Mouse (Mus musculus) limb, embryonic 12.5 days (tissue): Measurements from ENCODE around the gene Garem2. TPM values are rescaled to one million over a fixed set of nuclear protein-coding genes. Genes with fewer than 3 reads are reported as not detected.

Source experiments
- ATAC-seq: fragments of 200-750 bp; cut with Nextera tagmentation; 2 replicates; pipeline ENCODE4 v1.8.0; 2017; ENCODE audit warnings: low read depth, moderate TSS enrichment; ENCODE audit not compliant: insufficient number of reproducible peaks, insufficient read depth, low FRiP score, low TSS enrichment
- H3K27ac ChIP-seq: fragments of 300-500 bp; sonication (generic); 2 replicates; pipeline ENCODE4 v1.5.1; 2016; ENCODE audit warnings: mild to moderate bottlenecking, moderate library complexity
- H3K27me3 ChIP-seq: fragments of 300-500 bp; sonication (generic); 2 replicates; pipeline ENCODE4 v1.6.1; 2016; ENCODE audit warnings: mild to moderate bottlenecking, moderate library complexity
- H3K36me3 ChIP-seq: fragments of 300-500 bp; sonication (generic); 2 replicates; pipeline ENCODE4 v1.6.1; 2016; ENCODE audit warnings: mild to moderate bottlenecking, moderate library complexity
- H3K4me1 ChIP-seq: fragments of 300-500 bp; sonication (generic); replicated peaks from 2 replicates; pipeline ENCODE4 v1.6.1; 2016
- H3K4me2 ChIP-seq: fragments of 300-500 bp; sonication (generic); 2 replicates; pipeline ENCODE4 v1.6.1; 2016; ENCODE audit warnings: mild to moderate bottlenecking, moderate library complexity
- H3K4me3 ChIP-seq: fragments of 300-500 bp; sonication (generic); replicated peaks from 2 replicates; pipeline ENCODE4 v1.5.1; 2016; ENCODE audit warnings: mild to moderate bottlenecking
- H3K9ac ChIP-seq: fragments of 300-500 bp; sonication (generic); replicated peaks from 2 replicates; pipeline ENCODE4 v1.6.1; 2016; ENCODE audit warnings: mild to moderate bottlenecking, moderate library complexity
- H3K9me3 ChIP-seq: fragments of 300-500 bp; sonication (generic); 2 replicates; pipeline ENCODE4 v1.6.1; 2016; ENCODE audit warnings: mild to moderate bottlenecking, moderate library complexity
- WGBS: fragments of 180-500 bp; shearing (Covaris S2); methylation state at CpG from one replicate; pipeline ENCODE4 v1.1.7; 2016; 5-methylcytosine and 5-hydroxymethylcytosine counted together
- polyA plus RNA-seq: library from polyadenylated mRNA; unstranded; fragments of >200 nt; fragmentation: Nextera tagmentation; extraction: Ambion mirVana; gene quantifications from 2 replicates; pipeline ENCODE4 v1.2.1, GENCODE M21; 2016

Gene Garem2
- polyA plus RNA-seq, 1 experiment from 2014 or later, result 0.70 TPM

DNA sequence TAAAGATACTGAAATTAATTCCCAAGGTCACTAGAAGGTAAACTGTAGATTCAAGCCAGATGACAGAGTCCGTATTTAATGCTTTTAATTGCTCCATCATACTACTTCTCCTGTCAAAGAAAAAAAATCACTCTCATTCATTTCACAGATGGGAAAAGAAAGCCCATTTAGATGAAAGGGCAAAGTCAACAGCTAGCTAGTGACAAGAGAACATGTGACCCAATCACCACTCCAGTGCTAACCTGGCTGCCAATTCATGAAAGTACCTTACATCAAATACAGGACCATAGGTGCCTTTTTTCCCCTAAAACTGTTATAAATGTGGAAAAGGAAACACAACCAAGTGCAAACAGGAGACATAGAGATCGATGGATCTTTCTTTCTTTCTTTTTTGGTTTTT is 48.3 kb downstream of the Garem2 start:
- no peak overlapping the region for H3K4me2 ChIP-seq
- H3K9me3 ChIP-seq, result no peaks in the 10 kb centered on the region
- no peak for ATAC-seq
- H3K36me3 ChIP-seq, result peaks cover 7% of the 10 kb centered on the region; the same call in 1 of the 2 replicates
- no peak overlapping the region for H3K4me3 ChIP-seq
- WGBS, result 80% methylated on average over 2 of the region's 2 CpGs
- no peaks in the 10 kb centered on the region for H3K27me3 ChIP-seq
- H3K9ac ChIP-seq, result no peak overlapping the region
- no peak overlapping the region for H3K27ac ChIP-seq
- H3K4me1 ChIP-seq, result peaks cover 15% of the 10 kb centered on the region

GRCm38 (mm10) chr5:30154013-30154412 is 49.1 kb downstream of the Garem2 start:
- no peak for ATAC-seq

DNA sequence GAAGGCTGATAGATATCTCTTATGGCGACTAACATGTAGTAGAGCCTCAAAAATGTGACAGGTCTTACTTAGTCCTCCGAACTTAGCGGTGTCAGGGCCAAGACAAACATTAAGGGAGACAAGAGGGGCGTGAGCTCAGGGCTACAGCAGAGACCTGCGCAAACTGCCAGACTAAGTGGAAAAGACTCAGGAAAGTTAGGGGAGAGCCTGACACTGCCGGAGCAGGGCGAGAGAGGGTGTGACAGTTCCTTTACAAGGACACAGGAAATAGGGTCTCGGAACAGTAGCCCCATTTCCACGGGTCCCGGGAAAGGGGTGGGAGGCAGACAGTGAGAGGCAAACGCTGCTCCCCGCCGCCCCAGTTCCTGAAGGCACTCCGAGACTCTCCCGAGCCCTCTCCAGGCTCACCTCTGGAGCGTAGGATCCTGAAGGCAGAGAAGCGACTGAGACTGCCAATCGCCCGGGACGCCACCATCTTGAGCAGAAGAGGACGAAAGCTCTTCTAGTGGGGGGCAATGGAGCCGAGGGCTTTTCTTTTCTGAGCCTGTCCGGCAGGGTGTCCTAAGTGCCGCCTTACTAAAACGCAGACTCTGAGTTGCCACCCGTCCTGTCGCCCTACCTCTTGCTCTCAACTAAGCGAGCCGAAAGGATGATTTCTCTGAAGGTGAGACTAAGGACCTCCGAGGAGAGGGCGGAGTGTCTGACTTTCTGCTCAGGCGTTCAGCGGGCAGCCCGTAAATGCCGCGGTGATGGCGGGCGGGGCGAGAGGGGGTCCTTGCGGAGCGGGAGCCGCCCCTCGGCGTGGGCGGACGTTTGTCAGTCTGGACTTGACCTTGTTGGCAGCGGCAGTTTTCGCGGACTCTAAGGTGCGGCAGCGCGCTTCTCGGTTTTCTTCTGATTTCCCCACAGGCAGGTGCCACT is 49.8 kb downstream of the Garem2 start, which contains the start of the genes Hadha and Hadhb:
Hadha (minus strand) TSS at position 689 of the 921 bp plus-strand sequence.
Hadhb (plus strand) TSS at position 775 of the 921 bp plus-strand sequence.
- Histone ChIP-seq H3K36me3 (no peaks in the 10 kb centered on the region), H3K27me3 (no peaks in the 10 kb centered on the region), H3K9ac (peak within 1 kb of the TSS; percentile 79), H3K27ac (peak within 1 kb of the TSS; percentile 84), H3K4me3 (peak within 1 kb of the TSS; percentile 88), H3K4me2 (peak within 1 kb of the TSS; percentile 66), H3K4me1 (peaks cover 15% of the 10 kb centered on the region), H3K9me3 (no peaks in the 10 kb centered on the region)
- peak; percentile 89 for ATAC-seq
- under 1% methylated on average over 53 of the region's 53 CpGs for WGBS

More at GRCm38 (mm10) chr5:30154013-30154412, 49.1 kb downstream of the Garem2 start:
- no peak overlapping the region for H3K27ac ChIP-seq
- no peaks in the 10 kb centered on the region for H3K27me3 ChIP-seq
- H3K9ac ChIP-seq, result peak overlapping the region; percentile 79
- peak overlapping the region; percentile 88 for H3K4me3 ChIP-seq
- no peaks in the 10 kb centered on the region; the same call in 1 of the 2 replicates for H3K36me3 ChIP-seq
- peak overlapping the region; percentile 66 for H3K4me2 ChIP-seq
- H3K9me3 ChIP-seq, result no peaks in the 10 kb centered on the region
- WGBS, result 21% methylated on average over 4 of the region's 4 CpGs
- H3K4me1 ChIP-seq, result peaks cover 15% of the 10 kb centered on the region

DNA sequence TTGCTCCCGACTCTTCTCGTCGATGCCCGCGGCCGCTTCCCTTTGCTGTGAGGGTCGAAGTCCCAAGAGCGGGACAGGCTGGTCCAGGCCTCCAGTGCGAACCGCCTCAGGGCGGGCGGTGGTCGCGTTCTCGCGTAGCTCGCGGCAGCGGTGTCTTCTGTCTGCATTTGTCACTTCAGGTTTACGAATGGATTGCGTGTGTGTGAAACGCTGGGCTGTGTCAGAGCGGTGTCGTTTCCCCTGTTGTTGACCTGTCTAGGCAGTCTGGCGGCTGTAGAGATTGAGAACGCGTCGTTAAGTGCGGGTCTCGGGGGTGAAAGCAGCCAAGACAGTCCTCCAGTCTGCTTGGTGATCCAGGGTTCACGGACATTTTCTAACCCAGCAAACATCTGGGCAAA is 50.4 kb downstream of the Garem2 start:
- under 1% methylated on average over 31 of the region's 31 CpGs for WGBS
- Histone ChIP-seq H3K36me3 (0 out of 2 replicates have a peak, but pooled peaks cover under 1% of the 10 kb centered on the region), H3K27ac (peak overlapping the region; percentile 84), H3K9ac (peak overlapping the region; percentile 79), H3K4me2 (peak overlapping the region; percentile 66), H3K4me3 (peak overlapping the region; percentile 88), H3K27me3 (no peaks in the 10 kb centered on the region), H3K4me1 (peaks cover 15% of the 10 kb centered on the region), H3K9me3 (no peaks in the 10 kb centered on the region)
- ATAC-seq, result peak; percentile 74

GRCm38 (mm10) chr5:30155821-30156629 is 51.1 kb downstream of the Garem2 start:
- H3K9me3 ChIP-seq, result no peaks in the 10 kb centered on the region
- H3K27me3 ChIP-seq, result no peaks in the 10 kb centered on the region
- H3K36me3 ChIP-seq, result 0 out of 2 replicates have a peak, but pooled peaks cover 6% of the 10 kb centered on the region
- H3K4me1 ChIP-seq, result peaks cover 15% of the 10 kb centered on the region
- peak overlapping the region; percentile 88 for H3K4me3 ChIP-seq
- WGBS, result 38% methylated on average over 13 of the region's 13 CpGs
- ATAC-seq, result no peak
- H3K9ac ChIP-seq, result peak overlapping the region; percentile 79
- peak overlapping the region; percentile 66 for H3K4me2 ChIP-seq
- H3K27ac ChIP-seq, result peak overlapping the region; percentile 84; the same call in 1 of the 2 replicates

- Histone ChIP-seq H3K9me3 (no peaks in the 10 kb centered on the region), H3K27ac (no peak overlapping the region), H3K9ac (no peak overlapping the region), H3K27me3 (no peaks in the 10 kb centered on the region), H3K4me3 (no peak overlapping the region), H3K36me3 (0 out of 2 replicates have a peak, but pooled peaks cover 6% of the 10 kb centered on the region), H3K4me2 (no peak overlapping the region), H3K4me1 (peaks cover 8% of the 10 kb centered on the region)
- ATAC-seq, result no peak
- WGBS, result 87% methylated on average over 6 of the region's 6 CpGs
Measured at GRCm38 (mm10) chr5:30159601-30160000, 54.6 kb downstream of the Garem2 start.

GRCm38 (mm10) chr5:30161836-30162235 is 56.9 kb downstream of the Garem2 start:
- ATAC-seq, result no peak
- Histone ChIP-seq H3K4me3 (no peak overlapping the region), H3K27ac (no peak overlapping the region), H3K9me3 (no peaks in the 10 kb centered on the region), H3K9ac (no peak overlapping the region), H3K4me1 (no peaks in the 10 kb centered on the region), H3K27me3 (no peaks in the 10 kb centered on the region), H3K36me3 (peaks cover 17% of the 10 kb centered on the region; the same call in 1 of the 2 replicates), H3K4me2 (no peak overlapping the region)
- WGBS, result 100% methylated on average over 1 of the region's 1 CpGs

DNA sequence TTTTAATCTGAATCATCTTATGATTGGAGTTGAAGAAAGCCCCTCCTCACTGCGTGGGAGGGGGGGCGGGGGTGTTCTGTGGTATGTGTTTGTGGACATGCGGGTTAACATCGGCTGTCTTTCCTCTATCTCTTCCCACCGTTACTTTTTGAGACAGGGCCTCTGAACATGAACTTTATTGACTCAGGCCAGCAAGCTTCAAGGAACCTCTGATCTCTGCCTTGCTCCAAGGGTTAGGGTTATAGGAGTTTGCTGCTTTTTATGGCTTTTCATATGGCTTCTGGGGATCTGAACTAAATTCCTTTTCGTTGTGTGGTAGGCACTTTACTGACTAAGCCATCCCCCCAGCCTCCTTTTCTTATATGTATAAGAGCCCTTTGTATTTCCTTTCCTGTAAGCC is 57.4 kb downstream of the Garem2 start:
- H3K4me3 ChIP-seq, result no peak overlapping the region
- no peaks in the 10 kb centered on the region for H3K27me3 ChIP-seq
- no peaks in the 10 kb centered on the region for H3K9me3 ChIP-seq
- no peaks in the 10 kb centered on the region for H3K4me1 ChIP-seq
- H3K27ac ChIP-seq, result no peak overlapping the region
- 78% methylated on average over 6 of the region's 6 CpGs for WGBS
- H3K36me3 ChIP-seq, result peaks cover 19% of the 10 kb centered on the region; the same call in 1 of the 2 replicates
- no peak overlapping the region for H3K4me2 ChIP-seq
- H3K9ac ChIP-seq, result no peak overlapping the region
- ATAC-seq, result no peak

- Histone ChIP-seq H3K36me3 (peaks cover 43% of the 10 kb centered on the region), H3K9me3 (no peaks in the 10 kb centered on the region), H3K4me2 (no peak overlapping the region), H3K27me3 (no peaks in the 10 kb centered on the region), H3K4me3 (no peak overlapping the region), H3K9ac (no peak overlapping the region), H3K4me1 (no peaks in the 10 kb centered on the region), H3K27ac (no peak overlapping the region)
- no peak for ATAC-seq
- WGBS, result 90% methylated on average over 5 of the region's 5 CpGs
Measured at GRCm38 (mm10) chr5:30165234-30165946, 60.4 kb downstream of the Garem2 start.
